Mouse (Mus musculus): Measurements from ENCODE around the gene Pdf. TPM values are rescaled to one million over a fixed set of nuclear protein-coding genes. Genes with fewer than 3 reads are reported as not detected.

The Pdf gene
- 65.7 TPM for polyA plus RNA-seq (2014; fragmentation: Illumina TruSeq; extraction: RNeasy Lipid Tissue Mini Kit (QIAGEN cat#74804); ENCODE audit: low read depth, low replicate concordance)

GRCm38 (mm10) chr8:107048061-107048941 lies at the start of gene Pdf:
Gene Pdf (minus strand): TSS chr8:107048614.

GRCm38 (mm10) chr8:107096366-107097036 lies 48.1 kb upstream of the Pdf start, which contains the start of gene Terf2:
Gene Terf2 (minus strand): TSS chr8:107096547.

GRCm38 (mm10) chr8:107065511-107066496 lies 17.4 kb upstream of the Pdf start, which contains the start of gene Tmed6:
Gene Tmed6 (minus strand): TSS chr8:107065644.

GRCm38 (mm10) chr8:107056076-107056972 lies 7.9 kb upstream of the Pdf start, which contains the start of the genes Cog8 and Nip7:
Gene Cog8 (minus strand): TSS chr8:107056689.
Gene Nip7 (plus strand): TSS chr8:107056877.

GRCm38 (mm10) chr8:107030650-107031576 lies 17.5 kb downstream of the Pdf start, which contains the start of gene Vps4a:
Gene Vps4a (plus strand): TSS chr8:107031222.

Other genes starting within 250 kb of the Pdf start
- 1.5 TPM for gene Has3, start 178.4 kb downstream of the Pdf start, polyA plus RNA-seq (2014; fragmentation: Illumina TruSeq; extraction: RNeasy Lipid Tissue Mini Kit (QIAGEN cat#74804); ENCODE audit: low read depth, low replicate concordance)
- 18.5 TPM for gene Utp4, start 155.0 kb downstream of the Pdf start, polyA plus RNA-seq (2014; fragmentation: Illumina TruSeq; extraction: RNeasy Lipid Tissue Mini Kit (QIAGEN cat#74804); ENCODE audit: low read depth, low replicate concordance)
- gene Sntb2, start 112.9 kb downstream of the Pdf start, polyA plus RNA-seq (2014; fragmentation: Illumina TruSeq; extraction: RNeasy Lipid Tissue Mini Kit (QIAGEN cat#74804); ENCODE audit: low read depth, low replicate concordance): 6.8 TPM
- 62.9 TPM for gene Vps4a, start 17.4 kb downstream of the Pdf start, polyA plus RNA-seq (2014; fragmentation: Illumina TruSeq; extraction: RNeasy Lipid Tissue Mini Kit (QIAGEN cat#74804); ENCODE audit: low read depth, low replicate concordance)
- 22.4 TPM for gene Cog8, start 8.1 kb upstream of the Pdf start, polyA plus RNA-seq (2014; fragmentation: Illumina TruSeq; extraction: RNeasy Lipid Tissue Mini Kit (QIAGEN cat#74804); ENCODE audit: low read depth, low replicate concordance)
- gene Nip7, start 8.3 kb upstream of the Pdf start, polyA plus RNA-seq (2014; fragmentation: Illumina TruSeq; extraction: RNeasy Lipid Tissue Mini Kit (QIAGEN cat#74804); ENCODE audit: low read depth, low replicate concordance): 21.3 TPM
- not detected for gene Tmed6, start 17.0 kb upstream of the Pdf start, polyA plus RNA-seq (2014; fragmentation: Illumina TruSeq; extraction: RNeasy Lipid Tissue Mini Kit (QIAGEN cat#74804); ENCODE audit: low read depth, low replicate concordance)
- gene Terf2, start 47.9 kb upstream of the Pdf start, polyA plus RNA-seq (2014; fragmentation: Illumina TruSeq; extraction: RNeasy Lipid Tissue Mini Kit (QIAGEN cat#74804); ENCODE audit: low read depth, low replicate concordance): 15.6 TPM
- 43.1 TPM for gene Cyb5b, start 102.0 kb upstream of the Pdf start, polyA plus RNA-seq (2014; fragmentation: Illumina TruSeq; extraction: RNeasy Lipid Tissue Mini Kit (QIAGEN cat#74804); ENCODE audit: low read depth, low replicate concordance)
- gene Nfat5, start 244.9 kb upstream of the Pdf start, polyA plus RNA-seq (2014; fragmentation: Illumina TruSeq; extraction: RNeasy Lipid Tissue Mini Kit (QIAGEN cat#74804); ENCODE audit: low read depth, low replicate concordance): 18.0 TPM